Mouse (Mus musculus) CH12.LX (cell line): ENCODE results near the gene Dapk2.

Experiments used
- CHD1 ChIP-seq: IDR thresholded peaks from 2 replicates; pipeline ENCODE4 v1.6.1; 2012; ENCODE audit warnings: low read depth, low read length, improper control_type of control experiment, inconsistent platforms
- CTCF ChIP-seq, 2 experiments: IDR thresholded peaks in 1 of 2; conservative IDR thresholded peaks in 1 of 2; 2 replicates each; pipeline ENCODE4 v1.5.1; 2011 to 2012; ENCODE audit warnings: low read depth in 2 of 2, low read length in 2 of 2, improper control_type of control experiment in 1 of 2, inconsistent platforms in 1 of 2, mild to moderate bottlenecking in 1 of 2, moderate library complexity in 1 of 2
- MAX ChIP-seq: IDR thresholded peaks from 2 replicates; pipeline ENCODE4 v1.6.1; 2011; ENCODE audit warnings: low read length, improper control_type of control experiment
- POLR2A ChIP-seq: IDR thresholded peaks from 2 replicates; pipeline ENCODE4 v1.6.1; 2011; ENCODE audit warnings: low read depth, mild to moderate bottlenecking, improper control_type of control experiment, low read length
- USF2 ChIP-seq: conservative IDR thresholded peaks from 2 replicates; pipeline ENCODE4 v1.6.1; 2011; ENCODE audit warnings: low read depth, low read length, improper control_type of control experiment

- TF ChIP-seq CHD1: no peak
- no peak for TF ChIP-seq CTCF (conservative IDR thresholded peaks at IDR 0.05 in 1 of 2, IDR thresholded peaks at IDR 0.05 in 1 of 2; ENCODE audit: low read depth in 2 of 2, low read length in 2 of 2)
- no peak for TF ChIP-seq POLR2A
- TF ChIP-seq MAX: 0 out of 2 replicates have a peak, but pooled peaks have one; percentile 16
- no peak for TF ChIP-seq USF2
These were observed 33.9 kb upstream of the Dapk2 start for GRCm38 (mm10) chr9:66124111-66124531.
